Mouse (Mus musculus): ENCODE results near the gene Tceanc2. TPM values are rescaled to one million over a fixed set of nuclear protein-coding genes. Genes with fewer than 3 reads are reported as not detected.
"Not testable (repeated sequence)": the region's sequence is repeated elsewhere in the genome, so short reads cannot be mapped to it uniquely, and the experiment has no call there.

Tceanc2 gene
- polyA plus RNA-seq, 1 experiment, result 10.0 TPM

DNA sequence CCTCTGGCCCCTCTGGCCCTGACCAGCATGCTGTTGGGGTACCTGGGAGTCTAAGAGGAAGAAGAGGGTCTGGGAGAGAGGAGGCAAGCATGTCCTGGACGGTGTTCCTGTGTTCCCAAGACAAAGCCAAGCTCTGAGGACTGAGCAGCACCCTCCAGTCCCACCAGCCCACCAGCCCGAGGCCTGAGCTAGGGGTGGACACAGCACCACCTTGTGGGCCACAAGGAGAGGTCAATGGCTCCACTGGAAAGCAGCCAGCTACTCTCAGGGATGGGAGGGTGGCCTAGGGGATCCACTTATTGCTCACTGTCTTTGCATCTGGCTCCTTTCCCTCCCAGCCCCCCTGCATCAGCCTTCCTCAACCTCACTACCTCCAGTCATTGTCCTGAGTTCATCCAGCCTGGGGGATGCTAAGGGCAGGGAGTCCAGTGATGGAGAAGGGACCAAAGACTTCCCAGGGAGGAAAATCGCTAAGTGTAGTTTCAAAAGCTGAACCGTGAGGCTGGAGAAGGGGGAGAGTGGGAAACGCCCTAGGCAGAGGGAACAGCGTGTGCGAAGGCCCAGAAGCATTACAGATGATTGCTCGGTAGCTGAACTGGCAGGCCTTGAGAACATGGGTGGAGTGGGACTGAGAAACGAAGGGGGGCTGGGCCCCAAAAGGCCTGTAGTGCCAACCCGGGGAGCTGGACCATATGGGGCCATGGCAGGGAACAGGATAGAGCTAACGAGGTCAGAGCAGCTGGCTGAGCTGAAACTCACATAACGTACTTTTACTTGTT is 57.6 kb downstream of the Tceanc2 start:
- peak; percentile 21 to 23 for DNase-seq
- WGBS, result 60% methylated on average over 12 of the region's 12 CpGs

DNA sequence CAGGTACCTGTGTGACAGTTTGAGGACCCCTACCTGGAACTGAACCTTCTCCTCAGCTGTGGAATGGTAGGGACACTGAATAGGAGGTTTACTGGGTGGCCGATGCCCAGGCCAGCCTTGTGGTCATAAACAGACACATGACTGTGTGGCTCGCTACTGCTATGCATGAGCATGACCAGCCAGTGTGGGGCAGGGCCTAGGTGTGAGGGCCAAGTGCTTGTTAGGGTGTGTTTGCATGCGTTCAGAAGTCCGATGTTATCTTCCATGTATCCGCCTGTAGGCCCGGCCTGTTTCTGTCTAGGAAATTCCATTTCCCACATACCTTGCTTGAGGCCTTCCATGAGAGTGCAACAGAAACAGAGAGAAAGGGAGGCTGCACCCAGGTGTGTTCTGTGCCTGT is 58.2 kb downstream of the Tceanc2 start:
- TF ChIP-seq POLR2A (IDR thresholded peaks at IDR 0.05; ENCODE audit: borderline replicate concordance, insufficient read depth, low read length) (no peak), CTCF (IDR thresholded peaks at IDR 0.05; ENCODE audit: borderline replicate concordance, insufficient read depth, low read depth, low read length) (no peak)
- DNase-seq, result no peak
- Histone ChIP-seq H3K27ac (ENCODE audit: insufficient read depth, low read length) (no peak overlapping the region), H3K27me3 (ENCODE audit: control insufficient read depth, insufficient read depth, low read length) (no peaks in the 10 kb centered on the region), H3K4me3 (replicated peaks; ENCODE audit: insufficient read depth, low read depth, low read length) (no peak overlapping the region), H3K4me1 (ENCODE audit: control insufficient read depth, insufficient read depth, low read length) (peaks cover 5% of the 10 kb centered on the region; the same call in 1 of the 2 replicates)
- 97% methylated on average over 6 of the region's 6 CpGs for WGBS

More for the DNA sequence above, 57.6 kb downstream of the Tceanc2 start:
- peaks cover 5% of the 10 kb centered on the region; the same call in 1 of the 2 replicates for H3K4me1 ChIP-seq (ENCODE audit: control insufficient read depth, insufficient read depth, low read length)
- no peak overlapping the region for H3K4me3 ChIP-seq (replicated peaks; ENCODE audit: insufficient read depth, low read depth, low read length)
- TF ChIP-seq POLR2A (IDR thresholded peaks at IDR 0.05; ENCODE audit: borderline replicate concordance, insufficient read depth, low read length) (no peak), CTCF (IDR thresholded peaks at IDR 0.05; ENCODE audit: borderline replicate concordance, insufficient read depth, low read depth, low read length) (peak; percentile 52; the same call in 1 of the 2 replicates)
- H3K27ac ChIP-seq (ENCODE audit: insufficient read depth, low read length), result no peak overlapping the region
- no peaks in the 10 kb centered on the region for H3K27me3 ChIP-seq (ENCODE audit: control insufficient read depth, insufficient read depth, low read length)

DNA sequence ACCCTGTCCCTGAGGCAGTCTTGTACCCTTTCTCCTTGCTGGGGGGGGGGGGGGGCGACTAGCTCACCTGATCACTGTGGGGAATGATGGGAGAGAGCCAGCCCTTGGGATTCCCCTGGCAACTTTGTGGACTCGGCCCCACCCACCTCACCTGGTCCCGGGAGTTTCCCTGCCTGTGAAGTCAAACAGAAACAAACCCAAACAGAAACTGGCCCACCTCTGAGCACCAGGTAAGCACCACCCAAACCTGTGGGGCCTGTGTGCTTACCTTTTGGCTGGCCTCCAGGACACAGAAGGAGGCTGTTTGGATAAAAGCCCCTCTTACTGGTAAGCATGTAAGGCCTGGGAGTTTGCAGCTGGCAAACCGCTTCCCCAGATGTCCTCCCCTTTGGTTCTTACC is 59.9 kb downstream of the Tceanc2 start:
- 75% methylated on average over 4 of the region's 4 CpGs for WGBS

DNA sequence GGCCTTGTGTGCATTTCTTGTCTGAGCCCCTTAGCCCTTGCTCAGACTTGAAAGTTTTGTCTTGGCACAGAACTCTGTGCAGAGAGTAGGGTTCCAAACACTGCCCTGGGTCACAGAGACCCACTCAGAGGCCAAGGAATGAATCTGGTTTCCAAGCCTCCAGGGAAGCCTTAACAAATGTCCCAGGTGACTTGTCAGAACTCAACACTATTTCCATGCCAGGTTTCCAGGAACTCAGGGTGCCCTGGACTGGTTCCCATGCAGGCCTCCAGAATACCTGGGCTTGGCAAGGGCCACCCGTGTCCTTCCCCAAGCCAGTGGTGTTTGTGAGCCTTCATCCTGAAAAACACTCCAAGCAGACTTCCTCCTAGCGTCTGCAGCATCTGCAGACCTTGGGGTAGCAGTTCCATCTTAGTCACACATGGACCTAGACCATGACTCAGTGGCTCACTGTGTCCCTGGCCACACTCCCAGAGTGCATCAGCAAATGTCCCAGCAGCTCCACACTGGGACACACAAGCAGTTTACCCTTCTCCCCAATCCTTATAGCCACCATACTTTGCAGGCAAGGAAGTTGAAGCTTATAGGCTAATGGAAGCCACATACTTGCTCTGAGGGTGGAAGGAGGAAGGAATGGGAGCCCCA is 61.1 kb downstream of the Tceanc2 start:
- TF ChIP-seq CTCF (IDR thresholded peaks at IDR 0.05; ENCODE audit: borderline replicate concordance, insufficient read depth, low read depth, low read length) (no peak), POLR2A (IDR thresholded peaks at IDR 0.05; ENCODE audit: borderline replicate concordance, insufficient read depth, low read length) (no peak)
- no peak overlapping the region for H3K4me3 ChIP-seq (replicated peaks; ENCODE audit: insufficient read depth, low read depth, low read length)
- DNase-seq, result no peak
- WGBS, result 56% methylated on average over 2 of the region's 2 CpGs
- H3K27ac ChIP-seq (ENCODE audit: insufficient read depth, low read length), result no peak overlapping the region
- no peaks in the 10 kb centered on the region for H3K27me3 ChIP-seq (ENCODE audit: control insufficient read depth, insufficient read depth, low read length)
- H3K4me1 ChIP-seq (ENCODE audit: control insufficient read depth, insufficient read depth, low read length), result no peaks in the 10 kb centered on the region

More for the DNA sequence above, 59.9 kb downstream of the Tceanc2 start:
- Histone ChIP-seq H3K27ac (ENCODE audit: insufficient read depth, low read length) (no peak overlapping the region), H3K4me3 (replicated peaks; ENCODE audit: insufficient read depth, low read depth, low read length) (no peak overlapping the region), H3K27me3 (ENCODE audit: control insufficient read depth, insufficient read depth, low read length) (no peaks in the 10 kb centered on the region), H3K4me1 (ENCODE audit: control insufficient read depth, insufficient read depth, low read length) (no peaks in the 10 kb centered on the region)
- TF ChIP-seq CTCF (IDR thresholded peaks at IDR 0.05; ENCODE audit: borderline replicate concordance, insufficient read depth, low read depth, low read length) (no peak), POLR2A (IDR thresholded peaks at IDR 0.05; ENCODE audit: borderline replicate concordance, insufficient read depth, low read length) (no peak)
- DNase-seq, result no peak

DNA sequence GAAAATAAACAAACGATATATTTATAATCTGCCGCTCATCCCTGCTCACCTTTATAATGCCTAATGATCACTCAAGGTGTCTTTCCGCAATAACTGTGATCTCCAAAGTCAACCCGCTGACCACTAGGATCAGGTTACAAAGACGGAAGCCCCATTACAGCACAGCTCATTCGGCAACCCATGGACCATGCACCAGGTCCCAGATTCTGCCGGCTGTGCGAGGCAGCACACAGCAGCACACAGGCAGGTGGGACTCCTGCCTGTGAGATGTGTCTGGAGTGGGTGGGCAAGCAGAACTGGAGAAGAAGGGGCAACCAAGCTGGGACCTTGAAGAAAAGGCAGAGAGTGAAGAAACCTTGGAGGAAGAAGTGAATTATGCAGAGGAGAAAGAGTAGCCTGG is 64.6 kb downstream of the Tceanc2 start:
- Histone ChIP-seq H3K4me3 (replicated peaks; ENCODE audit: insufficient read depth, low read depth, low read length) (no peak overlapping the region), H3K4me1 (ENCODE audit: control insufficient read depth, insufficient read depth, low read length) (no peaks in the 10 kb centered on the region), H3K27me3 (ENCODE audit: control insufficient read depth, insufficient read depth, low read length) (no peaks in the 10 kb centered on the region), H3K27ac (ENCODE audit: insufficient read depth, low read length) (no peak overlapping the region)
- no peak for DNase-seq
- TF ChIP-seq POLR2A (IDR thresholded peaks at IDR 0.05; ENCODE audit: borderline replicate concordance, insufficient read depth, low read length) (no peak), CTCF (IDR thresholded peaks at IDR 0.05; ENCODE audit: borderline replicate concordance, insufficient read depth, low read depth, low read length) (no peak)
- WGBS, result 76% methylated on average over 8 of the region's 8 CpGs

DNA sequence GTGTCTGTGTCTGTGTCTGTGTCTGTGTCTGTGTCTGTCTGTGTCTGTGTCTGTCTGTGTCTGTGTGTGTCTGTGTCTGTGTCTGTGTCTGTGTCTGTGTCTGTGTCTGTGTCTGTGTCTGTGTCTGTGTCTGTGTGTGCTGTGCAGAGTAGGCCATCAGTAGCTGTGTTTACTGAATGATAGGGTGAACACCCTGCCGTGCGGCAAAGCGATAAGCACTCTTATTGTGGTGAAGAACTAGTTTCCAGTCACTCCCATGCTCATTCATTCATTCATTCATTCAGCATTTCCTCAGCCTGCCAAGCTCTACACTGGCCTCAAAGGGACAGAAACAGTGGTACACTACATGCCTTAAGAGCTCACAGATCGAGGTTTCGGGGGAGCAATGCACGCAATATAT is 69.7 kb downstream of the Tceanc2 start:
- not testable (repeated sequence) for H3K4me3 ChIP-seq (replicated peaks; ENCODE audit: insufficient read depth, low read depth, low read length); H3K4me1 ChIP-seq (ENCODE audit: control insufficient read depth, insufficient read depth, low read length); DNase-seq; H3K27ac ChIP-seq (ENCODE audit: insufficient read depth, low read length); H3K27me3 ChIP-seq (ENCODE audit: control insufficient read depth, insufficient read depth, low read length)
- 96% methylated on average over 6 of the region's 6 CpGs for WGBS

DNA sequence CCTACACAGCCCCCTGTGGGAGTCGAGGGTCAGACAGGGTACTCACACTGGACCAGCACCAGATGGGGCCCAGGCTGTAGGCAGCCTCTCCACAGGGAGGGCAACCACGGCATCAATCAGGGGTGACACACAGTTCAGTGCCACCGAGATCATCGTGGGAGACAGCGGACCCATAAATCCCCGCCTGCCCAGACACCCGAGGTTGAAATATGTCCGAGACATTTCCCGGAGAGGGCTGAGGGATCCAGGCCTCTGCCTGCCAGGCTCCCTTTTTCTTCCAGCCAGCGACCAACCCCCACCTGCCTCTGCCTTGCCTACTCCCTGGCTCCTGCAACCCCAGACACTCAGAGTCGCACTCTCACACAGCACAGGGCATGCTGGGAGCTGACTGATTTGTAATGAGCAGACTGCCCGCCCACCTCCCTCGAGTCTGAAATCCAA is 70.6 kb downstream of the Tceanc2 start:
- H3K27ac ChIP-seq (ENCODE audit: insufficient read depth, low read length), result no peak overlapping the region
- H3K4me1 ChIP-seq (ENCODE audit: control insufficient read depth, insufficient read depth, low read length), result no peaks in the 10 kb centered on the region; the same call in 1 of the 2 replicates
- TF ChIP-seq POLR2A (IDR thresholded peaks at IDR 0.05; ENCODE audit: borderline replicate concordance, insufficient read depth, low read length) (no peak), CTCF (IDR thresholded peaks at IDR 0.05; ENCODE audit: borderline replicate concordance, insufficient read depth, low read depth, low read length) (no peak)
- H3K4me3 ChIP-seq (replicated peaks; ENCODE audit: insufficient read depth, low read depth, low read length), result no peak overlapping the region
- 22% methylated on average over 13 of the region's 13 CpGs for WGBS
- no peaks in the 10 kb centered on the region for H3K27me3 ChIP-seq (ENCODE audit: control insufficient read depth, insufficient read depth, low read length)
- no peak for DNase-seq

DNA sequence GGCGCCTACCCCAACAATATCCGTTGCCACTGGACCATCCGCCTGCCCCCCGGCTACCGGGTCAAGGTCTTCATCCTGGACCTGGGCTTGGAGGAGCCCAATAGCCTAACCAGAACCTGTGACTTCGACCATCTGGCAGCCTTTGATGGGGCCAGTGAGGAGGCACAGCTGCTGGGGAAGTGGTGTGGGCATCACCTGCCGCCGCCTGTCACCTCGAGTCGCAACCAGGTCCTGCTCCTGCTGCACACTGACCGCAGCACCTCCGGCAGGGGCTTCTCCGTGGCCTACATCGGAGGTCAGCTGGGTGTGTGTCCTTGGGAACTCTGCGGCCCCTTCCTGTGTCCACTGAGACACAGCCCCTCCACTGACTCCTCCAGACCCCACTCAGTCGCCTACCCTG is 72.1 kb downstream of the Tceanc2 start:
- DNase-seq, result no peak
- H3K27ac ChIP-seq (ENCODE audit: insufficient read depth, low read length), result no peak overlapping the region
- 88% methylated on average over 16 of the region's 16 CpGs for WGBS

More for the DNA sequence above, 72.1 kb downstream of the Tceanc2 start:
- Histone ChIP-seq H3K4me1 (ENCODE audit: control insufficient read depth, insufficient read depth, low read length) (no peaks in the 10 kb centered on the region; the same call in 1 of the 2 replicates), H3K27me3 (ENCODE audit: control insufficient read depth, insufficient read depth, low read length) (no peaks in the 10 kb centered on the region), H3K4me3 (replicated peaks; ENCODE audit: insufficient read depth, low read depth, low read length) (no peak overlapping the region)
- TF ChIP-seq CTCF (IDR thresholded peaks at IDR 0.05; ENCODE audit: borderline replicate concordance, insufficient read depth, low read depth, low read length), result no peak
- no peak for TF ChIP-seq POLR2A (IDR thresholded peaks at IDR 0.05; ENCODE audit: borderline replicate concordance, insufficient read depth, low read length)

All from cerebellum, adult 2 months (tissue).